Mouse (Mus musculus) heart, embryonic 12.5 days (tissue): ENCODE results near the gene Magea8. TPM values are rescaled to one million over a fixed set of nuclear protein-coding genes. Genes with fewer than 3 reads are reported as not detected.
"Not testable (repeated sequence)": the region's sequence is repeated elsewhere in the genome, so short reads cannot be mapped to it uniquely, and the experiment has no call there.

Source experiments
- ATAC-seq: fragments of 200-750 bp; cut with Nextera tagmentation; 2 replicates; pipeline ENCODE4 v1.8.0; 2017; ENCODE audit warnings: moderate TSS enrichment, moderate library complexity; ENCODE audit not compliant: insufficient number of reproducible peaks, low FRiP score
- H3K27ac ChIP-seq: fragments of 300-500 bp; sonication (generic); 2 replicates; pipeline ENCODE4 v1.5.1; 2016; ENCODE audit warnings: mild to moderate bottlenecking, moderate library complexity; ENCODE audit not compliant: poor library complexity, severe bottlenecking
- H3K27me3 ChIP-seq: fragments of 300-500 bp; sonication (generic); replicated peaks from 2 replicates; pipeline ENCODE4 v1.6.1; 2016; ENCODE audit warnings: mild to moderate bottlenecking, moderate library complexity
- H3K36me3 ChIP-seq: fragments of 300-500 bp; sonication (generic); 2 replicates; pipeline ENCODE4 v1.6.1; 2016; ENCODE audit warnings: mild to moderate bottlenecking, moderate library complexity
- H3K4me1 ChIP-seq: fragments of 300-500 bp; sonication (generic); replicated peaks from 2 replicates; pipeline ENCODE4 v1.6.1; 2016; ENCODE audit warnings: mild to moderate bottlenecking
- H3K4me2 ChIP-seq: fragments of 300-500 bp; sonication (generic); 2 replicates; pipeline ENCODE4 v1.6.1; 2016; ENCODE audit warnings: mild to moderate bottlenecking, moderate library complexity
- H3K4me3 ChIP-seq: fragments of 300-500 bp; sonication (generic); 2 replicates; pipeline ENCODE4 v1.5.1; 2016; ENCODE audit warnings: mild to moderate bottlenecking
- H3K9ac ChIP-seq: fragments of 300-500 bp; sonication (generic); 2 replicates; pipeline ENCODE4 v1.6.1; 2016; ENCODE audit warnings: mild to moderate bottlenecking, moderate library complexity
- H3K9me3 ChIP-seq: fragments of 300-500 bp; sonication (generic); replicated peaks from 2 replicates; pipeline ENCODE4 v1.6.1; 2016; ENCODE audit warnings: mild to moderate bottlenecking, moderate library complexity
- WGBS: fragments of 180-500 bp; shearing (Covaris S2); methylation state at CpG from one replicate; pipeline ENCODE4 v1.1.7; 2016; 5-methylcytosine and 5-hydroxymethylcytosine counted together
- polyA plus RNA-seq: library from polyadenylated mRNA; unstranded; fragments of >200 nt; fragmentation: Nextera tagmentation; extraction: Ambion mirVana; gene quantifications from 2 replicates; pipeline ENCODE4 v1.2.1, GENCODE M21; 2016

Magea8 gene
- not detected in 2 replicates for polyA plus RNA-seq

DNA sequence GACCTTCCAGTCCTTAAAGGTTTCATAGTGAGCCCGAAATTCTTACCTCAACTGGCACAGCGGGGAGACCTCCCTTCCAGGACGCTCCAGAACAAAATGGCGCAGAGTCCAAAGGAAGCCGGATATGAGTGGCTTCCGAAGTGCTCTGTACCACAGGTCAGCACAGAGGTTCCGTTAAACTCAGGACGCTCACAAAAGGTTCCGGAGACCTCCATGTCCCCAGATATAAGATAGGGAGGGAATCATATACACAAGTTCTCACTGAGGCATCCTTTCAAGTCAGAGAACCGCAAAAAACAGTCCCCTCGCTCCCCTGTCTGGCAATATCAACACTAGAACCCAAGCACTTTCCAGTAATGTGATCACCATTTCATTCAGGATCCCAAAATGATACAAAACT lies at the start of gene Magea8:
Gene Magea8, minus strand, starts transcription at position 101 of the 400 bp plus-strand sequence.
- not testable (repeated sequence) for H3K9ac ChIP-seq, ATAC-seq, H3K9me3 ChIP-seq, H3K4me1 ChIP-seq, H3K27me3 ChIP-seq, H3K4me3 ChIP-seq, H3K27ac ChIP-seq, H3K36me3 ChIP-seq, H3K4me2 ChIP-seq
- WGBS = 87% methylated on average over 11 of the region's 11 CpGs

DNA sequence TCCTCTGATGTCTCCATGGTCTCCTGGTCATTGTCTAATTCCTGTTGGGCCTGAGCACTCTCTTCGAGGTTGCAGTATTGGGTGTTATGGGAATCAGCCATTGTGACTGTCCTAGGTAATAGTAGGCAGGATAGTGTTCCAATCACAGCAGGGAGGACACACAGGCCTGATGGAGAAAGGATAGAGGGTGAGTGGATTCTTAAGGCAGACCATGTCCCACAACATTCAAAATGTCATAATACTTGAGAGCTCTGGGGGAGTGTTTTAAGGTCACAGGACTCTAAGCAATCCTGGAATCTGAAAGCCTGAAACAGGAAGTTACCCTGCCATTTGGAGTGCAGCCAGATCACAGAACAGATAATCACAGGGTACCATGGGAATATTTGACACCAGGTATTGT lies 46.2 kb downstream of the Magea8 start, which contains the start of gene Magea3:
Gene Magea3, minus strand, starts transcription at position 101 of the 400 bp plus-strand sequence.
- not testable (repeated sequence) for H3K36me3 ChIP-seq, H3K4me2 ChIP-seq, H3K4me3 ChIP-seq, H3K9me3 ChIP-seq, H3K9ac ChIP-seq, ATAC-seq, H3K4me1 ChIP-seq, H3K27ac ChIP-seq, H3K27me3 ChIP-seq
- WGBS = 23% methylated on average over 1 of the region's 1 CpGs

DNA sequence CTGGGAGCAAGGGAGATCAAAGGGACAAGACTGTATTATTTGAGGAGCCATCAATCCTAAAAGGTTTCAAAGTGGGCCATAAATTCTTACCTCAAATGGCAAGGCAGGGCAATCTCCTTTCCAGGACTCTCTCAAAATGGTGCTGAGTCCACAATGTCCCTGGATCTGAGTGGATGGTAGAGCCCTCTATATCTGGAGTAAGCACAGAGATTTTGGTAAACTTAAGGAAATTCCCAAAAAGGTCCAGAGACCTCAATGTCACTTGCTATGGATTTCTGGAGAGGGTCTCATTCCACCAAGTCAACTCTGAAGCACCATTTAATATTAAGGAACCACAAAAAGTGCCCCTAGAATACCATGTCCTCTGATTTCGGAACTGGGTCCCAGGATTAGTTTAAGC lies 59.8 kb downstream of the Magea8 start, which contains the start of gene Magea6:
Gene Magea6, minus strand, starts transcription at position 101 of the 400 bp plus-strand sequence.
- H3K27me3 ChIP-seq, H3K9me3 ChIP-seq, H3K4me3 ChIP-seq, H3K4me1 ChIP-seq, H3K36me3 ChIP-seq, H3K9ac ChIP-seq, H3K27ac ChIP-seq, ATAC-seq, H3K4me2 ChIP-seq: not testable (repeated sequence)
- 69% methylated on average over 1 of the region's 1 CpGs for whole genome bisulfite sequencing

Other genes starting within 250 kb of the Magea8 start
- gene Cldn34b1, start 105.6 kb downstream of the Magea8 start, polyA plus RNA-seq = not detected in 2 replicates
- not detected in 2 replicates for gene Magea6, start 59.9 kb downstream of the Magea8 start, polyA plus RNA-seq
- not detected in 2 replicates for gene Magea3, start 46.3 kb downstream of the Magea8 start, polyA plus RNA-seq
- not detected in 2 replicates for gene Magea5, start 67.3 kb upstream of the Magea8 start, polyA plus RNA-seq
- gene Magea1, start 93.9 kb upstream of the Magea8 start, polyA plus RNA-seq = not detected in 2 replicates
- gene Magea2, start 97.8 kb upstream of the Magea8 start, polyA plus RNA-seq = not detected in 2 replicates
- not detected in 2 replicates for gene Cldn34b2, start 132.6 kb upstream of the Magea8 start, polyA plus RNA-seq
- 67.6 and 76.1 TPM in 2 replicates for gene Sat1, start 220.6 kb upstream of the Magea8 start, polyA plus RNA-seq